Mouse (Mus musculus): Measurements from ENCODE around the gene Sept9. TPM values are rescaled to one million over a fixed set of nuclear protein-coding genes. Genes with fewer than 3 reads are reported as not detected.

The Sept9 gene
- polyA plus RNA-seq, 1 experiment from 2014 or later = 265 TPM

GRCm38 (mm10) chr11:117408442-117409031 lies 209.1 kb downstream of the Sept9 start:
- peaks cover 92% of the 10 kb centered on the region for H3K27me3 ChIP-seq (ENCODE audit: low read depth, poor library complexity, severe bottlenecking)
- WGBS = 4% methylated on average over 16 of the region's 16 CpGs
- peaks cover 56% of the 10 kb centered on the region for H3K4me1 ChIP-seq
- no peaks in the 10 kb centered on the region for H3K36me3 ChIP-seq
- peak overlapping the region; percentile 47 for H3K4me3 ChIP-seq
- no peak for DNase-seq (ENCODE audit: low spot score)
- no peaks in the 10 kb centered on the region for H3K9me3 ChIP-seq (replicated peaks)
- H3K27ac ChIP-seq = peak overlapping the region; percentile 74

- no peak for DNase-seq (ENCODE audit: low spot score)
- Histone ChIP-seq H3K4me1 (peaks cover 62% of the 10 kb centered on the region), H3K36me3 (no peaks in the 10 kb centered on the region), H3K27ac (no peak overlapping the region; the same call in 1 of the 2 replicates), H3K4me3 (no peak overlapping the region), H3K9me3 (replicated peaks) (no peaks in the 10 kb centered on the region), H3K27me3 (ENCODE audit: low read depth, poor library complexity, severe bottlenecking) (peaks cover 92% of the 10 kb centered on the region)
- 47% methylated on average over 11 of the region's 11 CpGs for WGBS
Observed at GRCm38 (mm10) chr11:117409331-117409730, 209.9 kb downstream of the Sept9 start.

- no peak overlapping the region for H3K4me3 ChIP-seq
- H3K27ac ChIP-seq = no peak overlapping the region
- 21% methylated on average over 6 of the region's 6 CpGs for WGBS
- peaks cover 92% of the 10 kb centered on the region for H3K27me3 ChIP-seq (ENCODE audit: low read depth, poor library complexity, severe bottlenecking)
- no peaks in the 10 kb centered on the region for H3K36me3 ChIP-seq
- peaks cover 62% of the 10 kb centered on the region for H3K4me1 ChIP-seq
- no peaks in the 10 kb centered on the region for H3K9me3 ChIP-seq (replicated peaks)
- DNase-seq (ENCODE audit: low spot score) = no peak
Observed at GRCm38 (mm10) chr11:117410059-117410458, 210.6 kb downstream of the Sept9 start.

- no peaks in the 10 kb centered on the region for H3K36me3 ChIP-seq
- WGBS = 88% methylated on average over 4 of the region's 4 CpGs
- no peak overlapping the region for H3K27ac ChIP-seq
- H3K9me3 ChIP-seq (replicated peaks) = no peaks in the 10 kb centered on the region
- H3K4me1 ChIP-seq = peaks cover 71% of the 10 kb centered on the region
- no peak overlapping the region for H3K4me3 ChIP-seq
- no peak for DNase-seq (ENCODE audit: low spot score)
- peaks cover 92% of the 10 kb centered on the region for H3K27me3 ChIP-seq (ENCODE audit: low read depth, poor library complexity, severe bottlenecking)
Observed at GRCm38 (mm10) chr11:117411663-117412062, 212.2 kb downstream of the Sept9 start.

Other genes with a start within 250 kb of the Sept9 start
- gene Sec14l1, start 84.5 kb upstream of the Sept9 start, polyA plus RNA-seq (2016; fragmentation: Nextera tagmentation; extraction: Ambion mirVana) = 40.1 and 47.8 TPM in 2 replicates